Mouse (Mus musculus) midbrain, embryonic 10.5 days (tissue): ENCODE measurements around the gene Bmper. TPM values are rescaled to one million over a fixed set of nuclear protein-coding genes. Genes with fewer than 3 reads are reported as not detected.

Experiments used
- DNase-seq: peaks from one replicate; pipeline ENCODE4 v3.0.0-alpha.2; 2017; ENCODE audit warnings: low spot score
- H3K27ac ChIP-seq: fragments of 300-500 bp; sonication (generic); replicated peaks from 2 replicates; pipeline ENCODE4 v1.5.1; 2016; ENCODE audit warnings: mild to moderate bottlenecking
- H3K27me3 ChIP-seq: fragments of 300-500 bp; sonication (generic); 2 replicates; pipeline ENCODE4 v1.6.1; 2016; ENCODE audit warnings: low read depth, mild to moderate bottlenecking; ENCODE audit not compliant: poor library complexity, severe bottlenecking
- H3K36me3 ChIP-seq: fragments of 300-500 bp; sonication (generic); 2 replicates; pipeline ENCODE4 v1.6.1; 2016; ENCODE audit warnings: mild to moderate bottlenecking, moderate library complexity
- H3K4me1 ChIP-seq: fragments of 300-500 bp; sonication (generic); 2 replicates; pipeline ENCODE4 v1.6.1; 2016
- H3K4me3 ChIP-seq: fragments of 300-500 bp; sonication (generic); 2 replicates; pipeline ENCODE4 v1.5.1; 2016; ENCODE audit warnings: mild to moderate bottlenecking, moderate library complexity
- H3K9me3 ChIP-seq: fragments of 300-500 bp; sonication (generic); replicated peaks from 2 replicates; pipeline ENCODE4 v1.6.1; 2016; ENCODE audit warnings: mild to moderate bottlenecking
- WGBS: fragments of 180-500 bp; shearing (Covaris S2); methylation state at CpG from one replicate; pipeline ENCODE4 v1.1.7; 2016; 5-methylcytosine and 5-hydroxymethylcytosine counted together
- polyA plus RNA-seq: library from polyadenylated mRNA; unstranded; fragments of >200 nt; fragmentation: Nextera tagmentation; extraction: Ambion mirVana; gene quantifications from 2 replicates; pipeline ENCODE4 v1.2.1, GENCODE M21; 2016

The Bmper gene
- polyA plus RNA-seq, 1 experiment from 2014 or later, result 0.72 TPM

DNA sequence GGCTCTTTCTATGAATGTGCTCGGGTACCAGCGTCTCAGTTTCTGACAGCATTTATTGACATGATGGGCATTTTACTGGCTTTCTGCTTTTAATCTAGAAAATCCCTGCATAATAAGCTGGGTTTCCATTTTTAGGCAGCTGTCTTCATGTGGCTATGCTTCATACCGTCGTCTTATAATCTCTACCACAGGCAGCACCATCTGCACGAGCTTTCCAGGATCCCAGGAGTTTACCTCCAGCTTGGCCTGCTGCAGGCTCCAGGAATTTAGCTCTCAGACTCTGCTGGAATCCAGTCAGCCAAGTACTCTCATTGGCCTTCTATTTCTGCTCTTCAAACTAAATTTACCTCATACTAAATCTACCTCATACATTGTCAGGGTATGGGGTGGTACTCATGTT, 219.3 kb downstream of the Bmper start:
- Histone ChIP-seq H3K27me3 (no peaks in the 10 kb centered on the region), H3K4me1 (no peaks in the 10 kb centered on the region), H3K4me3 (no peak overlapping the region), H3K9me3 (no peaks in the 10 kb centered on the region), H3K36me3 (no peaks in the 10 kb centered on the region), H3K27ac (no peak overlapping the region)
- DNase-seq, result no peak
- 81% methylated on average over 5 of the region's 5 CpGs for WGBS

DNA sequence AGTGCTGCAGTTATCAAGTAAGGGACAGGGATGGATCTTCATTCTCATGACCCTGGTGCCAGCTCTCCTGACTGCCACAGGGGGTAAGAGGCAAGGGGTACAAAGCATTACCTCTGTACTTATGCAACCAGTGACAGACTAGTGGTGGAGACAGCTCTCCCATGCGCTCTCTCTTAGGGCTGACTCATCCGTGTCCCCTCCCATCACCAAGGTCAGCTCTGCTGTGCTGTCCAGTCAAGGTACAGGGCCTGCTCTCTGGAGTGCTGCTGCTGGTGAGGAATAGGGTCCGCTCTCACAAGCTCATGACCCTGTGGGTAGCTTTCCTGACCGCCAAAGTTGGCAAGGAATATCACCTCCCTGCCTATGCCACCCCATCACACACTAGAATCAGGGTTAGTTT, 222.1 kb downstream of the Bmper start:
- Histone ChIP-seq H3K9me3 (no peaks in the 10 kb centered on the region), H3K27me3 (no peaks in the 10 kb centered on the region), H3K4me1 (no peaks in the 10 kb centered on the region), H3K36me3 (no peaks in the 10 kb centered on the region), H3K4me3 (no peak overlapping the region), H3K27ac (no peak overlapping the region)
- 89% methylated on average over 4 of the region's 4 CpGs for WGBS
- DNase-seq, result no peak

DNA sequence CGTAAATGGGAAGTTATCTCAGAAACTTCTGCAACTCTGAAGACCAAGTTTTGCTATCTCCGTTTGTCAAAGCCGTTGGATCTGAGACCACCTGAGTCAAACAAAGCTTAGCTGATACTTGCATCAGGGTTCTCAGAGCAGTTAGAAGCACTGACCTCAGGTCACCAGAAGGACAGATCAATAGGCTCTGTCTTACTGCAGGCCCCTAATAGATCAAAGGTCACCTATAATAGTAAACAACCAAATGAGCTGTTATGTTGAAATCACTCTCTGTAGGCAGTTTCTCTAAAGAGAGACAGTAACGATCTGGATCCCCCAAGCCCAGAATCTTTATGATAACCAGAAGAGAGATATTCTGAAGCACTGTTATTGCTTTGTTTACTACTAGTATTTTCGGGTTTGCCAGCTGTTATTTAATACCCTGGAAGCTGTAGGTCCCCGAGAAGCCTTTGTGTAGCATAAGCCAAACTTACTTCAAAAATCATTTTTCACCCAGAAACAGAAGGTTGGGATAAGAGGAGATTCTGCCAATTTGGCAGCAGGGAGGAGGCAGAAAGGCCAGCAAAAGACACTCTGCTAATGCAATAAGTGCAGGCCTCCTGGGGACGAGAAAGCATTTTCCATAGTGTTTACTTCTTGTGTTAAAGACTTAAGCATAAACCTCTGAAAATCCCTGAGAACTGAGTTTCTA, 224.5 kb downstream of the Bmper start:
- DNase-seq, result no peak
- WGBS, result 78% methylated on average over 7 of the region's 7 CpGs
- H3K27ac ChIP-seq, result no peak overlapping the region
- no peak overlapping the region for H3K4me3 ChIP-seq
- no peaks in the 10 kb centered on the region for H3K4me1 ChIP-seq
- no peaks in the 10 kb centered on the region for H3K27me3 ChIP-seq
- no peaks in the 10 kb centered on the region for H3K36me3 ChIP-seq
- no peaks in the 10 kb centered on the region for H3K9me3 ChIP-seq

DNA sequence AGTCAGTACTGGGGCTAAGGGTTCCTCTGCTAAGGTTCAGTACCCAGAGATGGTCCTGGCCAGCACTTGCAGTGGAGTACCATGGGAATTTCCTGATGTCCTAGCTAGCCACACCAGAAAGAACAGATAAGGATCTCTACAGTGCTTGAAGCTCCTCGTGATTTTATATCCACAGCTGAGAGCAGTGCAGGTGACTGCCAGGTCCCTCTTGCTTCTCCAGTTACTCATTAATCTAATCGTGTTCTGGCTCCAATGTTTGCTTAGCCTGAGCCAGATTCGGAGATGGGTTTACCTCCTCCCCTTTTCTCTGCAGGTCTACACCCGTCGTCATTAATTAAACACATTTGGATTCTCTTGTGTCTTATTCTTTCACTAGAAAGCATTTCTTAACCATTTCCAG, 230.4 kb downstream of the Bmper start:
- Histone ChIP-seq H3K36me3 (no peaks in the 10 kb centered on the region), H3K4me3 (no peak overlapping the region), H3K9me3 (no peaks in the 10 kb centered on the region), H3K27me3 (no peaks in the 10 kb centered on the region), H3K27ac (no peak overlapping the region), H3K4me1 (no peaks in the 10 kb centered on the region)
- WGBS, result 62% methylated on average over 5 of the region's 5 CpGs
- DNase-seq, result no peak

DNA sequence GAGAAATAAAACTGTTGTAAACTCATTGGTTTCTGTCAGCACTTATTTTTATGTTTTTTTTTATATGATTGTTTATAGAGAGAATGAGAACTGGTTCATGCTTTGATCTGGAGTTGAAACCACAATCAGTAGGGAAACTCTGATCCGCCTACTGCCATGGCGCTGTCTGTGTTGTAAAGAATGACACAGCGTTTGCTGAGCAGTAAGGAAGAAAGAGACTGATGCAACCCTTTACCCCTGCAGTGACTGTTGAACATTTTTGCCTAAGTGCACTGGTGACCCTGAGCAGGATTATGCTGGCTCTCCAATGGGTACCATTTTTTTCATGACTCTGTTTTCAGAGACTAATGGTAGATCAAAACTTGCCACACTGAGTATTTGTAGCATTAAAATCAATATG, 234.3 kb downstream of the Bmper start:
- H3K9me3 ChIP-seq, result no peaks in the 10 kb centered on the region
- WGBS, result 69% methylated on average over 3 of the region's 3 CpGs
- H3K4me1 ChIP-seq, result no peaks in the 10 kb centered on the region
- DNase-seq, result no peak
- no peak overlapping the region for H3K4me3 ChIP-seq
- H3K36me3 ChIP-seq, result no peaks in the 10 kb centered on the region
- no peaks in the 10 kb centered on the region for H3K27me3 ChIP-seq
- no peak overlapping the region for H3K27ac ChIP-seq

DNA sequence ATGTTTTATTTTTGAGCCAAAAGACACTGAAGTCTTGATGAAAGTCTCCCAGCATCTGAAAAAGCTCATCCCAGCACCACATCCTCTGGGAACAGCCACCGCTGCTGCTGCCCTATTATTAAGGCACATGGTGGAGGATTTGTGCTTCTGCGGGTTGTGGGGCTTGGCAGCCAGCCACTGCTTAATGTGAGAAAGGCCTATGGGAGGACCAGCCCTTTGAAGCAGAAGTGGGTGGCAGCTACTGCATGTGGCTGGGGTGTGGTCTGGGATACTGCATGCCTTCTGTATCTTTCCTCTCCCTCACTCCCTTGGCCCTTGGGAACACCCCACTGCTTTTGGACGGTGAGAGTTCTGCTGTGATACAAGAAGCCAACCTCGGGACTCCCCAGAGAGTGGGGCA, 237.8 kb downstream of the Bmper start:
- no peaks in the 10 kb centered on the region for H3K27me3 ChIP-seq
- no peak overlapping the region for H3K4me3 ChIP-seq
- no peaks in the 10 kb centered on the region for H3K36me3 ChIP-seq
- 79% methylated on average over 4 of the region's 4 CpGs for WGBS
- DNase-seq, result no peak
- H3K4me1 ChIP-seq, result no peaks in the 10 kb centered on the region
- no peaks in the 10 kb centered on the region for H3K9me3 ChIP-seq
- H3K27ac ChIP-seq, result no peak overlapping the region

DNA sequence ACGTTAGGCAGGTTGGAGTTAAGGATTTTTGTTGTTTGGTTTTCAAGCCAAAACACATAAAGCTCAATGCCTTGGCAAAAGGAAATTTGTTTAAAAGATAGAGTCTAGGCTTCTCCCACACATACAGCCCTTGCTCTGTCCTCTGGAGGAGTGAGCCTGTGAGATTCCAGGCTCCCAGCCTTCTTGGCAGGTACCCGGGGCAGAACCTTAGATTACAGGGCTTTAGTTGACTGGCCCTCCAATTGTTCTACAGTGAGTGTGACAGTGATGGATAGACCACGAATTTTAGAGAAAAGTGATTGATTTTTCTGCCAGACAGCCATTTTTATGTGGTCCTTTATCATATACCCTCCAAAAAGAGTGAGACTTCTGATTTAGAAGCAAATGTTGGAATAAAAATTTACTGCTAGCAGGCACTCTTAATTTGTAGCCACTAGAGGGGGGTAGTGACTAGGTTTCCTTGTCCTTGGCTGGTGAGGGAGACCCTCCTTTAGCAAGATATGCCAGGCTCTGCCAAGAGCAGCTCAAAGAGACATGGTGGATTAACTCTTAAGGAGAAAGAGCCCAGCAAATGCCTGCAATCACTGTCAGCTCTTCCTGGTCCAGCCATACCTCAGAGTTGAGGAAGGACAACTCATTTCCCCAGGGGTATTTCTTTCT, 240.2 kb downstream of the Bmper start:
- no peaks in the 10 kb centered on the region for H3K27me3 ChIP-seq
- H3K4me1 ChIP-seq, result no peaks in the 10 kb centered on the region
- peak; percentile 23 for DNase-seq
- WGBS, result 55% methylated on average over 3 of the region's 3 CpGs
- H3K4me3 ChIP-seq, result no peak overlapping the region
- no peaks in the 10 kb centered on the region for H3K36me3 ChIP-seq
- no peaks in the 10 kb centered on the region for H3K9me3 ChIP-seq
- no peak overlapping the region for H3K27ac ChIP-seq

DNA sequence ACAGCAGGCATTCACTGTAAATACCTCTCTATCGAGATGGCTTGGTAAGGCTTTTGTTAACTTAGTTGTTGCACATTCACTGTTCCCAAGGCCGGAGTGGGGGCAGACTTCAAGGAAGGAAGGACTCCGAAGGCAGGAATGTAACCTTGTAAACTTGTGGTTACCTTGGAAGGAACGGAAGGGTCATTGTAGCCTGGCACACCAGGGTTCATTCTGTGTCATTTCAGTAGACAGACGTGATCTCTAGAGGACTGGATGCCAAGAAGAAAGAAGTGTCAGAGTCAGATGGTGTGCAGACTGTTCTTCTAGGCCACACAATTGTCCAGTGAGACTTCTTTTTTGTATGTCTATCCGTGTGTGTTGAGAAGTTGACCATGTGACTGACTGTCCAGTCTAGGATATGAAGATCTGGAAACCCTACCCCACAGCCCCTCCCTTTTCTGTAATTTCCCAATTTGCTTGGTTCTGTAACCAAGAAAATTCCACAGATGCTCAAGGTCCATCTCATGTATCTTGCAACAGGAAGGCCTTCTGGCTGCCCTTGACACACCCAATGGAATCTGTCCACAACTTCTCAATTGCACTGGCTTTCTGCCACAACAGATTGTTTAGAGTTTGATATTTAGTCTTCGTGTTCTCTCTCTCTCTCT, 242.2 kb downstream of the Bmper start:
- Histone ChIP-seq H3K9me3 (no peaks in the 10 kb centered on the region), H3K4me3 (no peak overlapping the region), H3K27ac (no peak overlapping the region), H3K27me3 (no peaks in the 10 kb centered on the region), H3K4me1 (no peaks in the 10 kb centered on the region), H3K36me3 (no peaks in the 10 kb centered on the region)
- WGBS, result 84% methylated on average over 7 of the region's 7 CpGs
- DNase-seq, result no peak

DNA sequence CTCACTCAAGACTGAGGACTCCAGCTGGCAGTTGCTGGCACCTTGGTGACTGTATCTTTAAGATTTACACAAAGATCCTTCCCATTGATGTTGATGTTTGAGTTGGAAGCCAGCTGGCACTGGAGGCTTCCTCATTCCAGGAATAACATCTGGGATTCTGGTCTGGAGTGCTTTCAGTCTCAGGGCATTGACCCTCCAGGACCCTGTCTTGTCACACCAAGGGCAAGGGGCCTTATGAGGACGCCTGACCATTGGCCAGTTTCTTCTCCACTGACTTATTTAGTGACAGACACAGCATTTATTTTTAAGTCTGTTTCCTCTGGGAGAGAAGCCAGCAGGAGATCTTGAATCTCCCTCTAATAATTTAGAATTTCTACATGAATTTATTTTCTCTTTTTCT, 247.0 kb downstream of the Bmper start:
- Histone ChIP-seq H3K27ac (no peak overlapping the region), H3K4me3 (no peak overlapping the region), H3K4me1 (no peaks in the 10 kb centered on the region), H3K9me3 (no peaks in the 10 kb centered on the region), H3K36me3 (no peaks in the 10 kb centered on the region), H3K27me3 (no peaks in the 10 kb centered on the region)
- DNase-seq, result no peak
- WGBS, result 59% methylated on average over 1 of the region's 1 CpGs

DNA sequence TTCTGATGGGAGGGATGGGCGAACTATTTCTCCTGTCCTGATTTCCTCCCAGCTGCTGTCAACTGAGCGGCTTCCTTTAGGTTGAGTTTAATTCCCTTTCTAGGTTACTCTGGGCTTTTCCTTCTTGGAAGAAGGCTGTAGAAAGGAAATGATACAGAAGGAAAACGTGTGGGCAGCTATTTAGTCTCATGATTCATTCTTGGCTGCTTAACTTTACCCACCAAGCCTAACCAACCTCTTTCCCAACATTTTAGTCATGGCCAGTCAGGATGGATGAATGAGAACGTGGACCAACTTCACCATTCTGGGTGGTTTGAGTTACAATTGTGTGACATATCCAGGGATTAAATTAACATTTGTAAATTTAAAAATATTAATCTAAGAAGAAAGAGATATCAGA, 263.0 kb downstream of the Bmper start:
- Histone ChIP-seq H3K27me3 (no peaks in the 10 kb centered on the region), H3K9me3 (no peaks in the 10 kb centered on the region), H3K4me3 (no peak overlapping the region), H3K27ac (no peak overlapping the region), H3K4me1 (peaks cover 14% of the 10 kb centered on the region), H3K36me3 (no peaks in the 10 kb centered on the region)
- DNase-seq, result no peak
- WGBS, result 82% methylated on average over 4 of the region's 4 CpGs

DNA sequence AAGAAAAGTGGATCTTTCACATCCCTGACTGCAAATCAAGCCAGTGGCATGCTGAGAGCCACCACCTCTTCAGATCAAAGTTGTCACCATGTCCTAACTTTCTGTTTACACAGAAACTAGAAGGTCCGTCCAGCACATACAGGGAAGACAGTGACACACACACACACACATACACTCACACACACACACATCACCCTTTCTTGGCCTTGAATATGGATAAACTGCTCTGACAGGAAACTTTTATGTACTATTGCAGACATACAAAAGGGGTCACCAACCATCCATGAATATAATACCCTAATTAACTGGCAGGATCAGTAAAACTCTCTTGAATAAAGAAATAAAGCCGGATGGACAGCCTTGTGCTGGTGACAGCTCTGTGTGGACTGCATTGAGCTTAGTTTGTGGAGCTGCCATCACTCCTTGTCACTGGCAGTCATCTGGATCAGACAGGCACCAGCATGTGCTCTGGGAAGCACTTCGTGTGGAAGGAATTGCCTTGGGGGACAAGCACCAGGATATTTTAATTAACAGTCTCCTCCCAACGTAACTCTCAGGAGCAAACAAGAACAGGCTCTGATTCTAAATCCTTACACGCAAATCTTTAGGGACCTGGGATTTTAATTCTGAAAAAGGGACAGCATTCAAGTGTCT, 264.0 kb downstream of the Bmper start:
- H3K27ac ChIP-seq, result no peak overlapping the region
- H3K4me1 ChIP-seq, result peaks cover 14% of the 10 kb centered on the region
- no peaks in the 10 kb centered on the region for H3K36me3 ChIP-seq
- H3K9me3 ChIP-seq, result no peaks in the 10 kb centered on the region
- H3K4me3 ChIP-seq, result no peak overlapping the region
- DNase-seq, result no peak
- 48% methylated on average over 5 of the region's 5 CpGs for WGBS
- no peaks in the 10 kb centered on the region for H3K27me3 ChIP-seq

DNA sequence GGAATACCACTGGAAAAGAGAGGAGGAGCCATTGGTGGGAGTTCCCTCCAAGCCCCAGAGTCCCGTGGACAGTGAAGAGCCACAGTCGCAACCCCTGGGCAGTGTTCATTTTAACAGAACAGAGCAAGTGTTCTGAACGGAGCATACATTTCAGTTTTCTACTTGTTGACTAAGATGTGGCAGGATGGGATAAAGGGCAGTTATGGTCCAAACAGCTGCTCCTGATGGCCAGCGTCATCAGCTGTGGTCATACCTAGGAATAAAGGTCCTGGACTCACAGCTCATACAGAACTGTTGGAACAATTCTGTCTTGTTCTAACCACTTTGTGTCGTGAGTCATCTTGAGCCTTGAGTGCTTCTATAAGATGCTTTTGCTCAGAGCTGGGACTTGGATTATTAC, 265.4 kb downstream of the Bmper start:
- WGBS, result 93% methylated on average over 5 of the region's 5 CpGs
- Histone ChIP-seq H3K27me3 (no peaks in the 10 kb centered on the region), H3K36me3 (no peaks in the 10 kb centered on the region), H3K4me3 (no peak overlapping the region), H3K27ac (no peak overlapping the region), H3K9me3 (no peaks in the 10 kb centered on the region), H3K4me1 (peaks cover 14% of the 10 kb centered on the region)
- DNase-seq, result no peak

DNA sequence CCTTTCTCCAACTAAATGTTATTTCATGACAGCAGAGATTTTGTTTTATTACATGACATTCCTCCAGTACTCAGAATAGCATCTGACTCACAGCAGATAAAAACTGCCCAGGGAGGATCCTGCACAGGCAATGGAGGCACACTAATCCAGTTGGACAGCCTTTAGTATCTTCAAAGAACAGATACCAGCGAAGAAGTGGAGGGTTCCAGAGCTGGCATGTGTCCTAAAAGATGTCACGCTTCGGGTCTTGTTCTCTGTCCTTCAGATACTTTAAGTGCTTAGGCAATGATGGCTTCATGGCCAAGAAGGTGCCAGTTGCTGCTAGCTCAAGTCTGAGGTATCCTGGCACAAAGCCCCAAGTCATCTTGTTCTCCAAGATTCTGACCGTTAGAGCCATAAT, 272.5 kb downstream of the Bmper start:
- no peak for DNase-seq
- peaks cover 11% of the 10 kb centered on the region for H3K4me1 ChIP-seq
- no peak overlapping the region for H3K4me3 ChIP-seq
- H3K27ac ChIP-seq, result no peak overlapping the region
- H3K27me3 ChIP-seq, result no peaks in the 10 kb centered on the region
- 93% methylated on average over 4 of the region's 4 CpGs for WGBS
- H3K36me3 ChIP-seq, result no peaks in the 10 kb centered on the region
- H3K9me3 ChIP-seq, result peaks cover 1% of the 10 kb centered on the region; the same call in 1 of the 2 replicates
